Comparison of ENCODE assay signal across 16 mouse cellular contexts in the genomic region with DNA sequence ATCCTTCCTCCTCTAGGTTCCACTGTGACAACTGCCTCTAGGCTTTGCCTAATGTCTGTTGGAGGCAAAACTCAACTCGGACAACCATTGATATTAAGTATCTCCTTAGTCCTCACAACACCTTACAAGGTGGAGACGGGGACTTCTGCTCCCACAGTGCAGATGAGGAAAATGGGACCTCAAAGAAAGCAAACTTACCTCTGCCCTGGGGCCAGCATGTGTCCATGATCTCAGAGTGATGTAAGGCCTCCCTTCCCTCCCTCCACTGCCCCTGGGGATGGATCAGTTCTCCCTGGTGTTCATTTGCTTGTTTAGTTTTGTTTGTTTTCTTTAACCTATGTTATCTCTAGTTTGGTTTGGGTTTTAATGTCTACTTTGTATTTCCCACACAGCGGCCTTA.
"Had no signal": no experiment of that assay in that cellular context is flagged by ENCODE, and none has a peak within 500 bp of the region (broad histone marks: within the 10 kb centered on the region; RNA-seq: fewer than 3 reads in every experiment).

No protein-coding gene starts in this region.

- H3K9ac ChIP-seq: neural tube, embryonic 13.5 days; neural tube, embryonic 15.5 days; stomach, embryonic 15.5 days had no signal

- H3K4me2 ChIP-seq: neural tube, embryonic 13.5 days; neural tube, embryonic 15.5 days; stomach, embryonic 15.5 days had no signal

- H3K27me3 ChIP-seq: neural tube, embryonic 13.5 days; neural tube, embryonic 15.5 days; stomach, embryonic 15.5 days had no signal

- H3K4me3 ChIP-seq: neural tube, embryonic 13.5 days; neural tube, embryonic 15.5 days; stomach, embryonic 15.5 days had no signal

- H3K36me3 ChIP-seq: neural tube, embryonic 13.5 days; neural tube, embryonic 15.5 days; stomach, embryonic 15.5 days had no signal

- H3K27ac ChIP-seq: neural tube, embryonic 13.5 days; neural tube, embryonic 15.5 days; stomach, embryonic 15.5 days; stomach, postnatal 0 days had no signal

- H3K4me1 ChIP-seq: neural tube, embryonic 13.5 days; neural tube, embryonic 15.5 days; stomach, embryonic 15.5 days had no signal

- DNase-seq: retina, postnatal 1 day; right cerebral cortex, adult 18-20 months; right cerebral cortex, postnatal 14 days; right cerebral cortex, postnatal 25 days; right cerebral cortex, postnatal 4 days; spleen, adult 18-20 months; thymus, adult 18-20 months; thymus, adult 2 months; thymus, postnatal 14 days; thymus, postnatal 25 days; thymus, postnatal 36 days; thymus, postnatal 4 days had no signal

- H3K9me3 ChIP-seq: neural tube, embryonic 13.5 days; neural tube, embryonic 15.5 days; stomach, embryonic 15.5 days had no signal
